Mouse (Mus musculus) liver, adult 2 months (tissue): ENCODE results near the gene Fam19a1. TPM values are rescaled to one million over a fixed set of nuclear protein-coding genes. Genes with fewer than 3 reads are reported as not detected.

Experiments
- DNase-seq: peaks from one replicate; pipeline ENCODE4 v3.0.0-alpha.2; 2011; ENCODE audit warnings: low read depth, low spot score; ENCODE audit errors: extremely low read depth
- H3K27ac ChIP-seq: fragments of 200-500 bp; replicated peaks from 2 replicates; pipeline ENCODE4 v1.5.1; 2012; ENCODE audit warnings: low read depth, mild to moderate bottlenecking, control low read depth, inconsistent platforms, low read length; ENCODE audit not compliant: insufficient read depth
- H3K27me3 ChIP-seq: fragments of 200-500 bp; 2 replicates; pipeline ENCODE4 v1.6.1; 2012; ENCODE audit warnings: mild to moderate bottlenecking, moderate library complexity, low read length, inconsistent platforms; ENCODE audit not compliant: control insufficient read depth, insufficient read depth
- H3K36me3 ChIP-seq: fragments of 200-500 bp; 2 replicates; pipeline ENCODE4 v1.6.1; 2012; ENCODE audit warnings: low read length, inconsistent platforms; ENCODE audit not compliant: control insufficient read depth, insufficient read depth
- H3K4me1 ChIP-seq: fragments of 200-500 bp; 2 replicates; pipeline ENCODE4 v1.6.1; 2011; ENCODE audit warnings: low read length; ENCODE audit not compliant: control insufficient read depth, insufficient read depth
- H3K4me3 ChIP-seq: fragments of 200-500 bp; 2 replicates; pipeline ENCODE4 v1.5.1; 2011; ENCODE audit warnings: low read depth, mild to moderate bottlenecking, control low read depth, low read length, moderate library complexity; ENCODE audit not compliant: insufficient read depth
- H3K79me2 ChIP-seq: fragments of 200-500 bp; 2 replicates; pipeline ENCODE4 v1.6.1; 2012; ENCODE audit warnings: inconsistent platforms, mild to moderate bottlenecking, low read length, moderate library complexity; ENCODE audit not compliant: control insufficient read depth, insufficient read depth
- H3K9ac ChIP-seq: fragments of 200-500 bp; 2 replicates; pipeline ENCODE4 v1.6.1; 2012; ENCODE audit warnings: low read depth, mild to moderate bottlenecking, control low read depth, inconsistent platforms, low read length
- CTCF ChIP-seq: fragments of 200-500 bp; IDR thresholded peaks from 2 replicates; pipeline ENCODE4 v1.5.1; 2011; ENCODE audit warnings: low read depth, low read length, control low read depth
- POLR2A ChIP-seq: fragments of 200-500 bp; IDR thresholded peaks from 2 replicates; pipeline ENCODE4 v1.6.1; 2011; ENCODE audit warnings: low read length, control low read depth; ENCODE audit not compliant: insufficient read depth; ENCODE audit errors: extremely low read depth
- WGBS: fragments of 180-500 bp; shearing (Covaris S2); methylation state at CpG from one replicate; pipeline ENCODE4 v1.1.7; 2018; 5-methylcytosine and 5-hydroxymethylcytosine counted together
- polyA plus RNA-seq: library from polyadenylated mRNA; depleted of rRNA; stranded (reverse); fragments of >200 nt; gene quantifications from 2 replicates; pipeline ENCODE4 v1.2.3, GENCODE M21; 2012
- total RNA-seq: library from RNA; depleted of rRNA; stranded (reverse); fragments of >200 nt; gene quantifications from 2 replicates; pipeline ENCODE4 v1.2.3, GENCODE M21; 2014

Fam19a1 gene
- total and polyA plus RNA-seq, 2 experiments = 0.09 TPM; not detected in 1

- no peaks in the 10 kb centered on the region for H3K79me2 ChIP-seq
- H3K36me3 ChIP-seq = no peaks in the 10 kb centered on the region
- no peak overlapping the region for H3K9ac ChIP-seq
- H3K4me3 ChIP-seq = no peak overlapping the region
- H3K4me1 ChIP-seq = peaks cover 2% of the 10 kb centered on the region; the same call in 1 of the 2 replicates
- DNase-seq = no peak
- no peaks in the 10 kb centered on the region for H3K27me3 ChIP-seq
- 80% methylated on average over 1 of the region's 1 CpGs for WGBS
- TF ChIP-seq CTCF (no peak), POLR2A (no peak)
- no peak overlapping the region for H3K27ac ChIP-seq
Measured at GRCm38 (mm10) chr6:96111656-96112055, 1.3 kb upstream of the Fam19a1 start.

GRCm38 (mm10) chr6:96114151-96114550 lies 1.2 kb downstream of the Fam19a1 start:
- Histone ChIP-seq H3K4me3 (no peak overlapping the region), H3K4me1 (peaks cover 2% of the 10 kb centered on the region; the same call in 1 of the 2 replicates), H3K36me3 (no peaks in the 10 kb centered on the region), H3K79me2 (no peaks in the 10 kb centered on the region), H3K27ac (no peak overlapping the region), H3K27me3 (no peaks in the 10 kb centered on the region), H3K9ac (no peak overlapping the region)
- no peak for DNase-seq
- TF ChIP-seq POLR2A = no peak
- TF ChIP-seq CTCF = no peak
- WGBS = 55% methylated on average over 1 of the region's 1 CpGs

DNA sequence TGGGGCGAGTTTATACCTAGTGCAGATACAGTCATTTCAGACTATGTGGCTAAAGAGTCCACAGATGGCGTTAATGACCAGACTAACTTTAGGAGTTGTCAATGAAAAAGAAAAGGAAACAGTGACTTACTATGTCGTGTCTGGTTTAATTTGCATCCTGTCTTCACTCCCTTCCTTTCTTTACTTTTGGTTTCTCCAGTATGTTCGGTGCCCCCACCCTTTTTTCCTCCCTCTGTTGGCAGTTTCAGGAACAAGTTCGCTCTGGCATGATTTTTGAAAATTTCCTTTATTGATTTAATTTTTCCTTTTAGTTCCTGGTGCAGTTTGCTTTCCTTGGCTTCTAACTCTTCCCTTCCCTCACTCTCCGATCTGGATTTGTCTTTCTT lies 3.2 kb downstream of the Fam19a1 start:
- peak overlapping the region; percentile 59; the same call in 1 of the 2 replicates for H3K9ac ChIP-seq

GRCm38 (mm10) chr6:96116534-96117272 lies 3.7 kb downstream of the Fam19a1 start:
- Histone ChIP-seq H3K27me3 (no peaks in the 10 kb centered on the region), H3K4me1 (peaks cover 5% of the 10 kb centered on the region; the same call in 1 of the 2 replicates), H3K4me3 (peak overlapping the region; percentile 67), H3K79me2 (no peaks in the 10 kb centered on the region), H3K9ac (peak overlapping the region; percentile 59), H3K36me3 (no peaks in the 10 kb centered on the region), H3K27ac (no peak overlapping the region)
- TF ChIP-seq POLR2A = no peak
- TF ChIP-seq CTCF = no peak
- no peak for DNase-seq
- under 1% methylated on average over 32 of the region's 32 CpGs for WGBS

More for the DNA sequence above, 3.2 kb downstream of the Fam19a1 start:
- no peak overlapping the region for H3K27ac ChIP-seq
- H3K27me3 ChIP-seq = no peaks in the 10 kb centered on the region
- H3K4me3 ChIP-seq = peak overlapping the region; percentile 67
- no peaks in the 10 kb centered on the region for H3K79me2 ChIP-seq
- peak; percentile 13 for DNase-seq
- H3K36me3 ChIP-seq = no peaks in the 10 kb centered on the region
- 5% methylated on average over 6 of the region's 6 CpGs for WGBS
- 0 out of 2 replicates have a peak, but pooled peaks have one; percentile 16 for TF ChIP-seq CTCF
- no peak for TF ChIP-seq POLR2A
- peaks cover 5% of the 10 kb centered on the region; the same call in 1 of the 2 replicates for H3K4me1 ChIP-seq

DNA sequence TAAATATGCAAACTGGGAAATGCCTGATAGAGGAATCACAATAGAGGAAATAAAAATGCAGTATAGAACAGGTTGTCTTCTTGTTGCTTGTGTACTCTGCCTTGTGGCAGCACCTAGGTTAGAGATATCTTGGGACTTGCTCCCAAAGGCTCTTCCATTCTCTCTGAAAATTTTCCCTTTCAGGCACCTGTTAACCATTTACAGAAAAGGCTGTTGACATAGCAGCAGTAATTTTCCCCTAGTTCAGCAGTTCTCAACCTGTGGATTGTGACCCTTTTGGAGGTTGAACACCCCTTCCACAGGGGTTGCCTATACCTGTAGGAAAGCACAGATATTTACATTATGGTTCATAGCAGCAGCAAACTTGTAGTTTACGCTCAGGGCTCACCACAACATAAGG lies 30.4 kb downstream of the Fam19a1 start:
- Histone ChIP-seq H3K27ac (no peak overlapping the region), H3K36me3 (no peaks in the 10 kb centered on the region), H3K4me1 (no peaks in the 10 kb centered on the region), H3K79me2 (no peaks in the 10 kb centered on the region), H3K9ac (no peak overlapping the region), H3K4me3 (no peak overlapping the region), H3K27me3 (no peaks in the 10 kb centered on the region)
- DNase-seq = no peak
- WGBS = 62% methylated on average over 1 of the region's 1 CpGs
- no peak for TF ChIP-seq POLR2A
- no peak for TF ChIP-seq CTCF

GRCm38 (mm10) chr6:96165403-96165802 lies 52.4 kb downstream of the Fam19a1 start:
- no peak for DNase-seq
- no peaks in the 10 kb centered on the region for H3K27me3 ChIP-seq
- H3K4me1 ChIP-seq = no peaks in the 10 kb centered on the region
- 89% methylated on average over 13 of the region's 13 CpGs for WGBS
- no peaks in the 10 kb centered on the region for H3K36me3 ChIP-seq
- H3K4me3 ChIP-seq = no peak overlapping the region
- H3K9ac ChIP-seq = no peak overlapping the region
- no peak overlapping the region for H3K27ac ChIP-seq
- H3K79me2 ChIP-seq = no peaks in the 10 kb centered on the region
- no peak for TF ChIP-seq CTCF
- TF ChIP-seq POLR2A = no peak
